Mouse (Mus musculus) midbrain, postnatal 0 days (tissue): Measurements from ENCODE around the gene Il4ra. TPM values are rescaled to one million over a fixed set of nuclear protein-coding genes. Genes with fewer than 3 reads are reported as not detected.

Experiments
- ATAC-seq: fragments of 200-750 bp; cut with Nextera tagmentation; 2 replicates; pipeline ENCODE4 v1.8.0; 2017; ENCODE audit warnings: moderate number of reproducible peaks, mild to moderate bottlenecking, moderate TSS enrichment, moderate library complexity; ENCODE audit not compliant: low FRiP score
- DNase-seq: peaks from one replicate; pipeline ENCODE4 v3.0.0-alpha.2; 2015; ENCODE audit warnings: low spot score
- H3K27ac ChIP-seq: fragments of 300-500 bp; sonication (generic); 2 replicates; pipeline ENCODE4 v1.5.1; 2014; ENCODE audit warnings: low read depth, mild to moderate bottlenecking, low read length, mixed read lengths
- H3K27me3 ChIP-seq: fragments of 300-500 bp; sonication (generic); 2 replicates; pipeline ENCODE4 v1.6.1; 2014; ENCODE audit warnings: low read length, control low read depth, mixed read lengths; ENCODE audit not compliant: insufficient read depth
- H3K36me3 ChIP-seq: fragments of 300-500 bp; sonication (generic); 2 replicates; pipeline ENCODE4 v1.6.1; 2014; ENCODE audit warnings: low read length, control low read depth, mixed read lengths; ENCODE audit not compliant: insufficient read depth
- H3K4me1 ChIP-seq: fragments of 300-500 bp; sonication (generic); 2 replicates; pipeline ENCODE4 v1.6.1; 2014; ENCODE audit warnings: mild to moderate bottlenecking, control low read depth, antibody characterized with exemption, low read length, mixed read lengths; ENCODE audit not compliant: insufficient read depth
- H3K4me2 ChIP-seq: fragments of 300-500 bp; sonication (generic); 2 replicates; pipeline ENCODE4 v1.6.1; 2014; ENCODE audit warnings: low read depth, mild to moderate bottlenecking, low read length, mixed read lengths; ENCODE audit not compliant: poor library complexity, severe bottlenecking
- H3K4me3 ChIP-seq: fragments of 300-500 bp; sonication (generic); 2 replicates; pipeline ENCODE4 v1.5.1; 2014; ENCODE audit warnings: low read depth, mild to moderate bottlenecking, low read length, moderate library complexity
- H3K9ac ChIP-seq: fragments of 300-500 bp; sonication (generic); replicated peaks from 2 replicates; pipeline ENCODE4 v1.6.1; 2014; ENCODE audit warnings: mild to moderate bottlenecking, low read length, moderate library complexity, mixed read lengths; ENCODE audit not compliant: poor library complexity, severe bottlenecking
- H3K9me3 ChIP-seq: fragments of 300-500 bp; sonication (generic); 2 replicates; pipeline ENCODE4 v1.6.1; 2016; ENCODE audit warnings: low read length, control low read depth
- CTCF ChIP-seq: IDR thresholded peaks from 2 replicates; pipeline ENCODE4 v1.5.1; 2016; ENCODE audit warnings: antibody characterized with exemption, mild to moderate bottlenecking
- WGBS: fragments of 180-500 bp; shearing (Covaris S2); extraction: QIAGEN DNeasy Blood & Tissue Kit; methylation state at CpG from one replicate; pipeline ENCODE4 v1.1.7; 2014; 5-methylcytosine and 5-hydroxymethylcytosine counted together
- polyA plus RNA-seq: library from polyadenylated mRNA; unstranded; fragments of >200 nt; fragmentation: Nextera tagmentation; extraction: Ambion mirVana; gene quantifications from 2 replicates; pipeline ENCODE4 v1.2.1, GENCODE M21; 2015
- total RNA-seq: library from RNA; depleted of rRNA; stranded (reverse); fragments of >200 nt; gene quantifications from 2 replicates; pipeline ENCODE4 v1.2.3, GENCODE M21; 2014

Gene Il4ra
- total and polyA plus RNA-seq, 2 experiments from 2014 or later: 5.4 to 12.9 TPM

GRCm38 (mm10) chr7:125596406-125596805, 44.5 kb downstream of the Il4ra start:
- Histone ChIP-seq H3K4me1 (no peaks in the 10 kb centered on the region), H3K4me2 (no peak overlapping the region), H3K4me3 (no peak overlapping the region), H3K9me3 (no peaks in the 10 kb centered on the region), H3K9ac (no peak overlapping the region), H3K36me3 (no peaks in the 10 kb centered on the region), H3K27ac (no peak overlapping the region), H3K27me3 (no peaks in the 10 kb centered on the region)
- no peak for DNase-seq
- WGBS: 68% methylated on average over 3 of the region's 3 CpGs
- TF ChIP-seq CTCF: no peak
- no peak for ATAC-seq

GRCm38 (mm10) chr7:125597083-125597482, 45.2 kb downstream of the Il4ra start:
- no peaks in the 10 kb centered on the region for H3K36me3 ChIP-seq
- no peaks in the 10 kb centered on the region for H3K4me1 ChIP-seq
- H3K27me3 ChIP-seq: no peaks in the 10 kb centered on the region
- H3K4me2 ChIP-seq: no peak overlapping the region
- 93% methylated on average over 9 of the region's 9 CpGs for WGBS
- H3K9ac ChIP-seq: no peak overlapping the region
- H3K9me3 ChIP-seq: no peaks in the 10 kb centered on the region
- DNase-seq: no peak
- H3K4me3 ChIP-seq: no peak overlapping the region
- H3K27ac ChIP-seq: no peak overlapping the region
- no peak for TF ChIP-seq CTCF
- ATAC-seq: no peak

- Histone ChIP-seq H3K27ac (no peak overlapping the region), H3K36me3 (no peaks in the 10 kb centered on the region), H3K27me3 (no peaks in the 10 kb centered on the region), H3K4me2 (no peak overlapping the region), H3K9me3 (no peaks in the 10 kb centered on the region), H3K4me1 (no peaks in the 10 kb centered on the region), H3K9ac (no peak overlapping the region), H3K4me3 (no peak overlapping the region)
- 75% methylated on average over 11 of the region's 11 CpGs for WGBS
- ATAC-seq (no peak), DNase-seq (no peak)
- TF ChIP-seq CTCF: no peak
Observed at GRCm38 (mm10) chr7:125597516-125598347, 45.8 kb downstream of the Il4ra start.

DNA sequence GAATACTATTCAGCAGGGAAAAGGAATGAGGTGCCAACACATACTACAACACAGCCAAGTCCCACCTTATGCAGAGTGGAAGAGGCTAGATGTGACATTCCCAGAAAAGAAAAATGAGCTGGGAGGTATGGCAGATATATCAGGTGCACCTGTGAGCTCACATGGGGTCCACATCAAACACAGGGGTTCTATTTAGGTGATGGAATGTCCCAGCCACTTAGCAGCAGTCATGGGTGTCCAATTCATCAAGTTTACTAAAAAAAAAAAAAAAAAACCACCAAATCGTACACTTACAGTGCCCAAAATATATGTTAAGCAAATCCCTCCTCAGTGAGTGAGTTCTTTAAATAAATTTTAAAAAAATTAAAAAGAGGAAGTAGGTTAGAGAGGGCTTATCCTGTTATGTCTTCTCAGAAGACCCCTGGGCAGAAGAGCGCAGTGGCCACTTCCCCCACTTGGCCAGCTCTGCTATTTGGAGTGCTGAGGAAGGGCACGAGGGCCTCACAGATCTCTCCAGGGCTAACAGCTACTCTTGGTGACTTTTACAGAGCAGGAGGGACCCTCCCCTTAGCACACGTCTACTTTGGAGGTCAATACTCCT, 47.6 kb downstream of the Il4ra start:
- no peak for ATAC-seq
- TF ChIP-seq CTCF: no peak
- H3K9ac ChIP-seq: no peak overlapping the region
- no peak overlapping the region for H3K4me3 ChIP-seq
- DNase-seq: no peak
- H3K4me2 ChIP-seq: no peak overlapping the region
- no peak overlapping the region for H3K27ac ChIP-seq
- no peaks in the 10 kb centered on the region for H3K9me3 ChIP-seq
- H3K4me1 ChIP-seq: no peaks in the 10 kb centered on the region
- no peaks in the 10 kb centered on the region for H3K27me3 ChIP-seq
- no peaks in the 10 kb centered on the region for H3K36me3 ChIP-seq
- WGBS: 75% methylated on average over 4 of the region's 4 CpGs

DNA sequence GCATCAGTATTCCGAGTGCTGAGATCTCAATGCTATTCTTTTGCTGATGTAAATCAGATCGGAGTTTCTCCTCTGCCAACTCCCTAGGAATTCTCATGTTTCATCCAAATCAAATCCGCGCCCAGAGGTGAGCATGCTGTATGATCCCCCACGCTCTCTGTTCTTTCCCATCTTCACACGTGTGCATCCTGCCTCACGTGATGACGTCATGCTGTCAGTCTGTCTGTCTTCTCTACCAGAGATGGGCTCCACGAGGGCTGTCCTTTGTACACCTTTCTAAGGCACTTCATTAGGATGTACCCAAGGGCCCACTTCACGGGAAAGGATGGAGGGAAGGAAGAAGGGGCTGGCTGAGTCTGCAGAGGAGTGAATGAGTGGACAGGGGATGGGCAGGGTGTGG, 48.2 kb downstream of the Il4ra start:
- H3K9me3 ChIP-seq: no peaks in the 10 kb centered on the region
- DNase-seq (no peak), ATAC-seq (no peak)
- H3K4me1 ChIP-seq: no peaks in the 10 kb centered on the region
- 73% methylated on average over 10 of the region's 10 CpGs for WGBS
- TF ChIP-seq CTCF: no peak
- H3K4me3 ChIP-seq: no peak overlapping the region
- no peak overlapping the region for H3K27ac ChIP-seq
- no peaks in the 10 kb centered on the region for H3K27me3 ChIP-seq
- H3K9ac ChIP-seq: no peak overlapping the region
- no peak overlapping the region for H3K4me2 ChIP-seq
- no peaks in the 10 kb centered on the region for H3K36me3 ChIP-seq

DNA sequence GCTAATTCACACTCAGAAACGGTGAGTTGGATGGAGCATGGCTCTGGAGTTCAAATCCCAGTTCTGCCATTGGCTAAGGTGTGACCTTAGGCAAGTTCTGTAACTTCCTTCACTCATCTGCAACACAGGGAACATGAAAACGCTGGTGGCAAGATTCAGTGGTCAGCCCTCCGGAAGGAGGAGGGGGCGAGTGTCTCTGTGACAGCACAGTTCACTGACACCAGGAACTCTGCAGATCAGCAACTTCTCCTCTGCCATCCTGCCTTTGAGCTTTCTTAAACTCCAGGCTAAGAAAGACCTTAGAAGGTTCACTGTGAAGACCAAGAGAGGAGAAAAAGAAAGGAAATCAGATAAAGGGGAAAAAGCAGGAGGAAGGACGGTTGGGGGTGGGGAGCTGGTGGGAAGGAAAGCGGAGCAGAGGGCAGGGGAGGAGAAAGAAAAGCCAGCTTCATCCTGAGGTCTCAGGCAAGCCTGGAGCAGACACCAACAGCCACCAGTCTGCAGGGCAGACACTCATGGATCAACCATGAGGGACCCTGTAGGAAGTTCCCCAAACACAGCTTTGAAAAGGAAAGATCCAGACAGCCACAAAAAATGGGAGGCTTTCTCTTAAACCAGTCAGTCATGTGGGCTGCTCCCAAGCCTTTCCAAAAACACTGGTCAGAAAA, 48.8 kb downstream of the Il4ra start:
- 52% methylated on average over 6 of the region's 6 CpGs for WGBS
- H3K4me2 ChIP-seq: no peak overlapping the region
- TF ChIP-seq CTCF: no peak
- DNase-seq (no peak), ATAC-seq (no peak)
- H3K9ac ChIP-seq: no peak overlapping the region
- no peaks in the 10 kb centered on the region for H3K9me3 ChIP-seq
- H3K27me3 ChIP-seq: no peaks in the 10 kb centered on the region
- H3K4me3 ChIP-seq: no peak overlapping the region
- no peaks in the 10 kb centered on the region for H3K4me1 ChIP-seq
- H3K36me3 ChIP-seq: no peaks in the 10 kb centered on the region
- H3K27ac ChIP-seq: no peak overlapping the region
